Mouse (Mus musculus): ENCODE results near the gene Prmt9.

Prmt9 gene

DNA sequence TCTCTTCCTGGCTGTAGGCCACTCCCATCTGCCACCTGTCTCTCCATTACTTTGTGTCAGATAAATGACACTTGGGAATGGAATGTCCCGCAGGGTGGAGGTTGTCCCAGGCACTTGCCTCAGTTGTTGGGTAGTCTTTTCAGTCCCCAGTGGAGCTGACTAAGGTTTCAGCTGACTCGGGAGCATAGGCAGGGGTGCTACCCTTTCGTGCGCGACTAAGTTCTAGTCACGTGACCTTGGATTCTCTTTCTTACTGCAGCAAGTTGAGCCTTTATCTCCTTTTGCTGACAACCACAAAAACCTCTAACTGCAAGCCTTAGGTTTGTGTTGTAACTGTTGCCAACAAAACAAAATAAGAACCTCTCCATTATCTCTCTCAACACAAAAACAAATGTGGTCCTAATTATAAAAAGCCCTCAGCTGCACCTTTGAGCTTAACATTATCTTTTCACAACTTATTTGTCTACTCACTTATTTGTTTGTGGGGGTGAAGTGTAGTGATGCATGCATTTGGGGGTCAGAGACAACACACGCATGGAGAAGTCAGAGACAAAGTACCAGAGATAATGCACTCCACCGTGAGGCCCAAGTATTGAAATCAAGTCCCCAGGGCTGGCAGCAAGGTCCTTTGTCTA lies 14.7 kb upstream of the Prmt9 start:
- DNase-seq (ENCODE audit: low spot score in 2 of 2): no peak

DNA sequence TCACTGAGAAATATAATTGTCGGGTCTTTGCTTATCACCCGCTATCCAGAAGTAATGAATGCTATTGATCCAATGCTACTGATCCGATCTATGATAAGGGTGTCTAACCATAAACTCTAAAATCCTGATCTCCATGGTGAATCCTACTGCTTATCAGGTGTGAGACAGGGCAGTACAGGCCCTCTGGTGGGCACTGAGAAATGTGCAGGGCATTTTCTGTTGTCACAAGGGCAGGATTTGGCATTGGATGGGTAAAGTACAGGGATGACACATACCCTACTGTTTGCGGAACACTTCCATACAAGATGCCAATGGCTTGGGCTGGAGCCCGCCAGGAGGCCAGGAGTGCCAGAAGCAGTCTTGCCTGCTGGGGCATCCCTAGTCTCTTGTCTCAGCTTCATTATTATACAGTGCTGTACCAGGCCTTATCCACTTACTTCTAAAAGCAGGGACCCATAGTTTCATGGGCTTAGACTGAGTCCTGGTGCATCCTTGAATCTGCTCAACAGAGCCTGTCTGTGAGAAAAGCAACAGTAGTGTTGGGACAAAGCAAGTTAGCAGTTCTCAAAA lies 14.1 kb upstream of the Prmt9 start:
- peak in 1 of 2 experiments; percentile 30 for DNase-seq (ENCODE audit: low spot score in 2 of 2)

DNA sequence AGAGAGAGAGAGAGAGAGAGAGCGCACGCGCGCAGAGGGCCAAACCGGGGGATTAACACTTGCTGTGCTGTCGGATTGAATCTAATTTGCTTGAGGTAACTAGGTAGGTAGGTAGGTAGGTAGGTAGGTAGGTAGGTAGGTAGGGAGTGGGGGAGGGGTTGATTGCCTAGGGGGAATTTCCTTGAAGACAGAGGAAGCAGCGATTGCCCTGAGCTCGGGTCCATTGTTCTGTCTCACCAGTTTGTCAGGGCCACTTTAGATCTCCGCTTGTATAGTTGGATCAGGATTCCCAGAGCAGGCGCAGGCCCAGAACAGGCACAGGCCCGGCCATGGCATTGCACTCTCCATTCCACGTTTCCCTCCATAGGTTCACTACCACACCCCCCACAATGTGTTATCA lies 12.4 kb upstream of the Prmt9 start:
- no peak for DNase-seq (ENCODE audit: low spot score in 2 of 2)

DNA sequence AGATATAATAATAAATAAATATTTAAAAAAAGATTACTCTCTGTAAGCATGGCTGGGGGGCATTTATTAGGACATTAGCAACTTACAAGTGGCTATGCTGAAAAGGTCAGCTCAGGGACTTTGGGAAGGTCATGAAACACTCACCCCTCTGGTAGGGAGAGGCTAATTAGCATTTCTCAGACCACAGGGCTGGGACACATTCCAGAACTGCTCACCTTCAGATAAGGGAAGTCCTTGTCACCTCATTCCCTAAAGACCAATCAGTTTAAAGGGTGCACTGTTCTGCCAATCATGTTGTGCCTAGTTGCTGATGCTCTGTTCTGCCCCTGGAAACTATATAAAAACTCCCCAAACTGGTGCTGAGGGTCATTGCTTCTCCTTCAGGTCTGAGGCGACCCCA lies 10.9 kb upstream of the Prmt9 start:
- DNase-seq (ENCODE audit: low spot score in 2 of 2): no peak

DNA sequence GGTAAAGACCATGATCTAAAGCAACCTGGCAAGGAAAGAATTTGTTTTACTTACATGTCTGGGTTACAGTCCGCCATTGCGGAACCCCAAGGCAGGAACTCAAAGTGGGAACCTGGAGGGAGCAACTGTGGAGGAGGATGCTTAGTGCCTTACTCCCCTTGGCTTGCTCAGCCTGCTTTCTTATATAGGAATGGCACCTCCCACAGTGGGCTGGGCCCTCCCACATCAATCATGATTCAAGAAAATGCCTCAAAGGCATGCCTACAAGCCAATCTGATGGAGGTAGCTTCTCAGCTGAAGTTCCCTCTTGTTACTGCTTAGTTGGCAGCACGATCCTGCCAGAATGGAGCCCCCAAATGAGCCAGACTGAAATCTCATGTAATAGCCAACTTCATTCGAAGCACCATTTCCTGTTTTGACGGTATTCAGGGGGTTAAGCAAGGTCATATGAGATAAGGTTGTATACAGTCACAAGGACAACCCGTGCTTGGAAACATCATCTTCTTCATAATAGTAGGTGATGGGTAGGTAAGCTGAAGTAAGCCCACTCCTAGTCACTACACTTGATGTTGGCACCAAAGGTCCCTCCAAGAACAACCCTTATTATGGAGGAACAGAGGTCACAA lies 5.9 kb upstream of the Prmt9 start:
- no peak for DNase-seq (ENCODE audit: low spot score in 2 of 2)

DNA sequence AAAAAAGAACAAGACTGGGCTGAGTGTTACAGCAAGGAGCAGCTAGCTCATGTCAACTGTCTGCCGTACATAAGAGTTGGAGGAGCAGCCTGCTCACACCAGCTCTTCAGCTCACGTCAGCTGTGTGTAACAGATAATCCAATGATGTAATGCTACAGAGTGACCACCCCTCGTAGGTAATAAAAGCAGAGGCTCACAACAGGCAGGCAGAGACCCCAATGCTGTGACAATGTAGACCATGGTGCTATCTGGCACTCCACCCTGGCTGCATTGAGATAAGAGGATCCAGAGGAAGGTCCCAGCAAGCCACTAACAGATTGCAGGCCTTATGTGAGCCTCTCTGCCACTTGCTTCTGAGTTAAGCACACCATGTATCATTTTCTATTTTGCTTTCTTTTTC lies 4.8 kb upstream of the Prmt9 start:
- no peak for DNase-seq (ENCODE audit: low spot score in 2 of 2)

DNA sequence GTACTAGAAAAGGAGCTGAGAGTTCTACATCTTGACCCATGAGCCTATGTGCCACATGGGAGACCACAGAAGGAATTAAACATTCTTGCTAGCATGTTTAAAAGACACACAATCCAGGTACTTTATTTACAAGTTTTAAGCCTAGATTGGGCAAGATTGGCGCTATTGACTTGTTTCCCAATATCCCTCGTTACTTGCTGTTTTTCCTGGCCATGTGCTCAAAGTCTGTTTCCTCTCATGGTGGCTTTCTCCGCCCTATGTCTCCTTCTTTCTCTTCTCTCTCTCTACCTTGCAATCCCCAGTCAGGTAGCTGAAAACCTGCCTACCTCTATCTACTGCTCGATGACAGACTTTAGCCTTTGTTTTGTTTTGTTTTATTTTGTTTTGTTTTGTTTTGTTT lies 3.6 kb upstream of the Prmt9 start:
- DNase-seq (ENCODE audit: low spot score in 2 of 2): no peak

DNA sequence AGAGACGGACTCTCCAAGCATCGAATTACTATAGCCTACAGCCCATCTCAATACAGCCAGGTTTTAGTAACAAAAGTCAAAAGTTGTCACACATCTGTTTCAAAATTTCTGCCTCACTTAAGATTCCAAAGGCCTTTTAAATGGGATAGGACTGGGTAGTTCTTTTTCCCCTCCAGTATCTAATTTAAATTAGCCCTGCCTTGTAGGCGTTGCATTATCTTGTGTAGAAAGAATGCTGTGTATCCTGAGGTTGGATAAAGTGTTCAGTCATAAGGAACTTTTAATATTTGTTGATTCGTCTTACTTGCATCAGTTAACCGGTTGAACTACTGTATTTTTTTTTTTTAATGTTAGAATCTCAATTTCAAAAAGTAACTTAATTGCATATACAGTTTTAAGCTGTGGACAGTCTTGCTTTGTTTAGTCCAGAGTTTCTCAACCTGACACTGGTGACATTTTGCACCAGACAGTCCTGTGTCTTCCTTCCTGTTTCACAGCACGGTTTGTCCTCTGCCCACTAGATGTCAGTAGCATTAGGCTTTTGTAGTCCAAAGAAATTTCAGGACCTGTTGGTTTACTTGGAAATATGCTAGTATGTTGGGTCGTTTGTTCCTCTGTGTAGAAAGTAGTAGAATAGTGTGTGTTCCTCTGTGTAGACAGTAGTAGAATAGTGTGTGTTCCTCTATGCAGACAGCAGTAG lies 834 bp downstream of the Prmt9 start:
- DNase-seq (ENCODE audit: low spot score in 2 of 2): no peak

DNA sequence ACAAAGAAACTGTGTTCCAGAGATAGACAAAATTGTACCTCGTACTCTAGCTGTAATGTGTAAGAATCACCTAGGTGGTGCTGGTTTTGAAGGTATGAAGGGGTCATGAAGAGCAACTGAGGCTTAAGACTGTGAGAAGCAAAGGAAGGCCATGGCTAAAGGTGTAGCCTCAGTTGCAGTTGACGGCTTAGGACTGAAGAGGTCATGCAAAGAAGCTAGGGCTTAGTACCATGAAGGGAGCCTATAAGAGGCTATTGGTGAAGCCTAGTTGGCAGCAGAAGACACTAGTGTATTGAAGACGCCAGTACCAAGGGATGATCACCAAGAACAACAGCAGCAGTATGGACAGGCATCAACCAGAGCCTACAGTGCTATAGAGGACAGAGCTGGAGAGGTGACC lies 3.3 kb downstream of the Prmt9 start:
- no peak for DNase-seq (ENCODE audit: low spot score in 2 of 2)

DNA sequence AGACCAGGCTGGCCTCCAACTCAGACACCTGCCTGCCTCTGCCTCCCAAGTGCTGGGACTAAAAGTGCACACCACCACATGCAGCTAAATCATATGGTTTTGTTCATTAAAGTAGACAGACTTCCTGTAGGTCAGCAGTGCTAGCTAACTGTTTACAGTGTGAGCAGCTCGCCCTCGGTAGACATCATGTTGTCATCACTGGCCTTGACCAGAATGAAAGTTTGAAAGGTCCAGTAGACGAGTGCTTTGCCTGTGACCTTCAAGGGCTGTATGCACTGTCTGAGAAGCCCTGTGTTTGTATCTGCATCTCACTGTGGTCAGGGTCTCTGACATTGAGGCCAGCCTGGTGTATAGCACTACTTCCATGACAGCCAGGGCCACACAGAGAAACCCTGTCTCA lies 12.2 kb downstream of the Prmt9 start:
- no peak for DNase-seq (ENCODE audit: low spot score in 2 of 2)

DNA sequence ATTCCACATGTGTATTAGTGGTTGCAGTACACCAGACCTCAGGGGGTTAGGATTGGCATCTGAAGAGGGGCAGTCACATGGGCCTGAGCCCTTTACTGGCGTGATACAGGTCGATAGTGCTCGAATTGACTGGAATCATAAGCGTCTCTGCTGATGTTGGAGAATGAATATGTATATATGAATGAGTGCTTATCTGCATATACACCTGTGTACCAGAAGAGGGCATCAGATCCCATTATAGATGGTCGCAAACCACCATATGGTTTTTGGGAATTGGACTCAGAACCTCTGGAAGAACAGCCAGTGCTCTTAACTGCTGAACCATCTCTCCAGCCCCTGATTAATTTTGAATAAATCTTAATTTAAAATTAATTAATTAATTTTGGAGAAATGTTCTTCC lies 25.0 kb downstream of the Prmt9 start:
- no peak for DNase-seq (ENCODE audit: low spot score in 2 of 2)

DNA sequence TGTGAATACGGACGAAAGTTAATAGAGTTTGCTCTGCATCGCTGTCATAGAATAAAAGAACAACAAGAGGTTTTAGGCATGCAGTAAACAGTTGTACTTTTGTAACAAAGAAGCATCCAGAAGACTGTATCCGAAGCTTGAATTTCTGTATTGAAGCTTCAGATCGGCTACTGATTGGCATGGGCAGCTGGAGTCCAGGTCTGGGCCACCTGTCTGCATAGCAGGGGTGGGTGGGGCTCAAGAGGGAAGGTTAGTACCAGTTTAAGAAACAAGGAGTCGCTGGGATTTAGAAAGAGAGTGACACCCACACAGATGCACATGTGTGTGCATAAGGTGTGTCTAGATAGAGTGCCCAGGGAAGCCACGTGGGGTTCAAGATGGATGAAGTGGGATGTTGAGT lies 28.5 kb downstream of the Prmt9 start:
- no peak for DNase-seq (ENCODE audit: low spot score in 2 of 2)

DNA sequence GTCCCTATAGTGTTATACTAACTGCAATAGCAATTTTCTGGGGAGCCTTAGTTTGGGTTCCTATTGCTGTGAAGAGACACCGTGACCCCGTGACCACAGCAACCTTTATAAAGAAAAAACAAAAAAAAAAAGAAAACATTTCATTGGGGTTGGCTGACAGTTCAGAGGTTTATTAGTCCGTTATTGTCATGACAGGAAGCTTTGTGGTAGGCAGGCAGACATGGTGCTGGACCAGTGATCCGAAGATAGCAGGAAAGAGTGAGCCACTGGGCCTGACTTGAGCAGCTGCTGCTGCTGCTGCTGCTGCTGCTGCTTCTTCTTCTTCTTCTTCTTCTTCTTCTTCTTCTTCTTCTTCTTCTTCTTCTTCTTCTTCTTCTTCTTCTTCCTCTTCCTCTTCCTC lies 35.0 kb downstream of the Prmt9 start:
- no peak for DNase-seq (ENCODE audit: low spot score in 2 of 2)

DNA sequence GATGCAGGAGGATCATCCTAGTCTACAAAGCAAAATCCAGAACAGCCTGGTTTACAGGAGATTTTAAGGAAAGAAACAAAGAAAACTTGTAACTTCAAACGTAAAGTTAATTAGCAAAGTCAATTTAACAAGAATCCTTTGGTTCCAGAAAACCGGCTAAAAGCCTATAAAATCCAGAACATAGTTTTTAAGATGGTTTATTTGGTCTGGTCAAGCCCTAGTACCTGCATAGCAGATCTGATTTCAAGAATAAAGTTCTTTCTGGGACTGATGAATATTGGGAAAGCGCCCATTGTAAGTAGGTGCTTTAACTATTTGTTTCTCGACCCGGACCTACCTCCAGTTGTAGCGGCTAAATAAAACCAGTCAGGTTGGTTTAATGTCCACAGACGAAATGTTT lies 60.4 kb downstream of the Prmt9 start:
- DNase-seq (ENCODE audit: low spot score in 2 of 2): no peak

DNA sequence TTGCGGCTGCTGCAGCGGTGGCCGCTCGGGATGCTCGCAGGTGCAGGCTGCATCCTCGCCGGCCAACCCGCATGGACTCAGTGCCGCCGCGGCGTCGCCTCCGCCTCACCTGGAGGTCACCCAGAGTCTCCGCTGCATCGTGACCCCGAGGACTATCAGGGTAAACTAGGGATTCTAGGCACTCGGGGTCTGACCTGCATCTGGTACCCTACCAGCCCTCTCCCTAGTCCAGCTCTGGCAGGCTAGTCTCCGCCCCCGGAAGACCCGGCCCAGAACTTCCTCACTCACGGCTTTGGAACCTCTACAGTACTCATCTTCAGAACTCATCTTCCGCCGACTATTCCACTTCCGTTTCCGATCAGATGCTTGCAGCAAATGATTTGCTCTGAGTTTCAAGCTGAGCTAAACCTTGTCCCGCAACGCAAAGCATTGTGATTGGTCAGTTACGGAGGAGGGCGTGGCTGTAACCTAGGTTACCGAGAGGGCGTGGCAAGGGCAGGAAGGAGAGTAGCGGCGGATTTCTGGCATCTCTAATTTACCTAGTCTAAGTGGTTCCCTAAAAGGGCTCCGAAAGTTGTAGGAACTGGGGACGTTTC lies 61.3 kb downstream of the Prmt9 start, which contains the start of gene Tmem184c:
Gene Tmem184c, minus strand, starts transcription at position 325 of the 596 bp plus-strand sequence.
- peak; percentile 96 to 97 for DNase-seq (ENCODE audit: low spot score in 2 of 2)

DNA sequence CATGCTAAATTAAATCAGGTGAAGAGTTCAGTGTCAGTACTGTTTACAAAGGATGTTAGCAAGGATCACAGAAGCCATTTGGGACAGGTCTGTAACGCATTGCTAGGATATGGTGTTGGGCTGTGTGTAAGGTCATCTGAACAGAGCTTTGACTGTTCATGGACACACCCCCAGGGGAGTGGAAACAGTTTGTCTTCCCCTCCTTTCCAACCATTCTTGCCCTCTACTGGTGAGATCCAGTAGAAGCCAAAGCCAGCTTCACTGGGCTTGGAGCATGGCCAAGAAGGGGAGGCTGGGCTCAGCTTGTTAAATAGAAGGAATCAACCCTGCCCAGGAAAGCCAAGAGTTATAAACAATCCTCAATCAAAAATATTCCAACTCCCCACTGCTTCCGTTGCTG lies 68.7 kb downstream of the Prmt9 start:
- peak in 1 of 2 experiments; percentile 28 for DNase-seq (ENCODE audit: low spot score in 2 of 2)

DNA sequence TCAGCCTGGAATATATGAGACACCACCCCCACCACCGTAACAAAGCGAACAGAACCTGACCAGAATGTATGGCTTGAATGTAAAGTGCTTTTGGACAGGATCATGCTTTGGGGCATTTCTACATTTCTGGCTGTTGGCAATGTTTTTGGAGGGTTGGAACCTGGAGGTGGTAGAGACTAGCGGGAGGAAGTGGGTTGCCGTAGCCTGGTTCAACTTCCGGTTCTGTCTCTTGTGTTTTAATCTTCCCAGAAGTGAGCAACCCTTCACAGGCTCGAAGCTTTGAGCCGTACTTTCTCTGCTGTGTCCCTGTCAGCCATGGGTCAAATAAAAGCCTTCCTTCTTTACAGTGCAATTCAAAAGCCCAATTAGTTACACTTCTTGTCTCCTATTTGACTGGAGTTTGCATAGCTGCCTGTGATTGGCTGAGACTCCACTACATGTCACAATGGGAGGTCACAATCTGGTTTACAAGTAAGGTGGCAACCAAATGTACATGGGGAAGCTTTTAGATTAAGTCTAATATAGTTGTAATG lies 74.5 kb downstream of the Prmt9 start:
- no peak for DNase-seq (ENCODE audit: low spot score in 2 of 2)

DNA sequence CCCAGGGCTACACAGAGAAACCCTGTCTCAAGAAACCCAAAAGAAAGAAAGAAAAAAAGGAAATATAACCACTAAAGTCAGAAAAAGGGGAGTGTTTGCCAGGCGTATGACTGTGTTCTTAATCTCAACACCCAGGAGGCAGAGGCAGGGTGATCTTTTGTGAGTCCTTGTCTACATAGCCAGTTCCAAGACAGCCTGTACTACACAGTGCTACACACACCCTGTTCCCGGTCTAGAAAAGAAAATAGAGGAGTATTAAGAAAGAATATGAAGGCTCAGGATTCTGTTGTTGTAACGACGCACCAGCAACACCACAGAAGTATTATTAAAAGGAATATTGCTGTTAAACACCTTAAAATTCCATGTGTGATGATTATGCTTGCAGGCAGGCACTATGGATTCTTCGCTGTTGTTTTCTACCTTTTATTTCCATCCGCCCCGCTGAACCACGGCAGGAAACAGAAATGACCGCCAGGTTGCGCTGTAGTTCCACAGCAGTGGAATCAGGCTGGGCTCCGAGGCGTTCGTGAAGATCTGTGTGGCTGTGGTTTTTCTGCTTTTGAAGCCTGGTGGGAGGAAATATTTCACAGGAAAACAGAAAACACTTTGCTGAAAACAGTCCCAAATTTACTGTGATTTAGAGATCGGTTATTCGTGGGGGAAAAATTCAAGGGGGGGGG lies 80.8 kb downstream of the Prmt9 start:
- DNase-seq (ENCODE audit: low spot score in 2 of 2): peak in 1 of 2 experiments; percentile 80

DNA sequence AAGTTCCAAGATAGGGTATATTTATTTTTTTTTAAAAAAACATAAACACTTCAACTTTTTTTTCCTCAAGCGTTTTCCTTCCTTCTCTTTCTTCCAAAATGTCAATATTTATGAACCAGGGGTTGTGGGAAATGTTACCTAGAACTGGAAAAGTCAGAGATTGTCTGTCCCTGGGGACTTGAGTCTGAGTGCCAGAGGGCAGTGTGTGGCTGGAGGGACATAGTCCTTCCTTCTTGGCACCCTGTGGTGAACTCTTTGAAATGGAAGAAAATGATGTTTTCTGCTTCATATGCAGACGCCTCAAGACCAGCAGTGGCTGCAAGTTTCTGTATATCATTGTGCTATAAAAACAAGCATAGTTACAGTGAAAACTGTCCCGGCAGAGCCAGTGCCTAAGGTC lies 81.5 kb downstream of the Prmt9 start:
- no peak for DNase-seq (ENCODE audit: low spot score in 2 of 2)

Data from frontal cortex, postnatal 10 days (tissue).